Mouse (Mus musculus): ENCODE measurements around the gene Rps16.

Rps16 gene

GRCm38 (mm10) chr7:28390331-28390730 is 39.9 kb downstream of the Rps16 start:
- no peak for DNase-seq (ENCODE audit: low spot score)

GRCm38 (mm10) chr7:28392429-28393271 is 42.2 kb downstream of the Rps16 start, which contains the start of the genes Med29 and Paf1:
TSS of gene Med29 (minus strand) at chr7:28392708.
TSS of gene Paf1 (plus strand) at chr7:28392951.
- peak; percentile 99 for DNase-seq (ENCODE audit: low spot score)

GRCm38 (mm10) chr7:28393272-28393951 is 43.0 kb downstream of the Rps16 start:
- no peak for DNase-seq (ENCODE audit: low spot score)

- no peak for DNase-seq (ENCODE audit: low spot score)
Observed at GRCm38 (mm10) chr7:28395425-28395824, 45.0 kb downstream of the Rps16 start.

- DNase-seq (ENCODE audit: low spot score) = peak; percentile 3
Observed at GRCm38 (mm10) chr7:28398000-28398399, 47.5 kb downstream of the Rps16 start.

GRCm38 (mm10) chr7:28398696-28399340 is 48.4 kb downstream of the Rps16 start:
- peak; percentile 5 for DNase-seq (ENCODE audit: low spot score)

- no peak for DNase-seq (ENCODE audit: low spot score)
Observed at GRCm38 (mm10) chr7:28401030-28401429, 50.6 kb downstream of the Rps16 start.

- DNase-seq (ENCODE audit: low spot score) = no peak
Observed at GRCm38 (mm10) chr7:28401942-28402341, 51.5 kb downstream of the Rps16 start.
